Mouse (Mus musculus): Measurements from ENCODE around the gene Plekhg1.

Plekhg1 gene

DNA sequence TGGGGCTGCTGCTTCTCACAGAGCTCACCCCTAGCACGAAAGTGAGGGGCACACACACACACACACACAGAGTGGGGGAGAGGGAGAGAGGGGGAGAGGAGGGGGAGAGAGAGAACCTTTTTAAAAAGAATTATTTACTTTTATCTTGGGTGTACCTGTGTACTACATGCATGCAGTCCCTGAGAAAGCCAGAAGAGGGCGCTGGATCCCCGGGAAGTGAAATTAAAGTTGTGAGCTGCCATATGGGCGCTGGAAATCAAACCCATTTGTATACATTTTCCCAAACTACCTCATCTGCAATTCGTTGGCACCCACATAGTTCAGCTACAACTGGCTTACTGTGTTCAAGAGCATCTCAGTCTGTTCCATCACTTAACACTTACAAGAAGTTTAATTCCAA lies 218.4 kb downstream of the Plekhg1 start:
- no peak for DNase-seq (ENCODE audit: low spot score)

DNA sequence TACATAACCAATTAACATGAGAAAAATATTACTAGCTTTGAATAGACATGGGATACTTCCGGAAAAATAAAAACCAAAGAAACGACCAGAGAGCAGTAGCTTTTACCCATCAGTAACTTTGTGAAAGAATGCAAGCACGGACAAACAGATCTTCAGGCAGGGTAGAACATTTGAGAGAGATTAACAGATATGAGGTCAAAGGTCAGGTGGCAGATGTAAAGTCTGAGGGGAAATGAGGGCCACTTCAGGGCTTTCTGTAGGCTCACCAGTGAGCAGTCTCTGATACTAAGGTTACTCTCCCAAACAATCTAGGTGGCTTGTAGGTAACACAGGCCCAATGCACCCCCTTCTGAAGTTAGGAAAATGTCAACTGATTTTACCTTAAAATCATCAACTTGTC lies 228.9 kb downstream of the Plekhg1 start:
- no peak for DNase-seq (ENCODE audit: low spot score)

DNA sequence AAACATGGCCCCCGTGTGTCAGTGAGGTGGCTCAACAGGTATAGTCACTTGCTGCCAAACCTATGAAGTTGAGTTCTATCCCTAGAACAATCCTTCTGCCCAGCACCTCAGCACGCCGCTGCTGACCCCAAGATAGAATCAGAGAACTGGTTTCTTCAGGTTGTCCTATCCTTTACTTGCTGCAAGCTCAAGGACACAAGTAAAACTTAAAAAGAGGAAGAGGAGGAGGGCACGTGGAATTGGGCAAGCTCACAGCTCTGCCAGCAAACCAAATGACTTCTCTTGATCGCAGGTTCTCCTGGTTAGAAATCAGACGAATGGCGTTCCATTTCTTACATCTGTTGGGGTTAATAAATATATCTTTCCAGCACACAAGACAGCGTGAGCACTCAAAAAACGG lies 232.1 kb downstream of the Plekhg1 start:
- no peak for DNase-seq (ENCODE audit: low spot score)

DNA sequence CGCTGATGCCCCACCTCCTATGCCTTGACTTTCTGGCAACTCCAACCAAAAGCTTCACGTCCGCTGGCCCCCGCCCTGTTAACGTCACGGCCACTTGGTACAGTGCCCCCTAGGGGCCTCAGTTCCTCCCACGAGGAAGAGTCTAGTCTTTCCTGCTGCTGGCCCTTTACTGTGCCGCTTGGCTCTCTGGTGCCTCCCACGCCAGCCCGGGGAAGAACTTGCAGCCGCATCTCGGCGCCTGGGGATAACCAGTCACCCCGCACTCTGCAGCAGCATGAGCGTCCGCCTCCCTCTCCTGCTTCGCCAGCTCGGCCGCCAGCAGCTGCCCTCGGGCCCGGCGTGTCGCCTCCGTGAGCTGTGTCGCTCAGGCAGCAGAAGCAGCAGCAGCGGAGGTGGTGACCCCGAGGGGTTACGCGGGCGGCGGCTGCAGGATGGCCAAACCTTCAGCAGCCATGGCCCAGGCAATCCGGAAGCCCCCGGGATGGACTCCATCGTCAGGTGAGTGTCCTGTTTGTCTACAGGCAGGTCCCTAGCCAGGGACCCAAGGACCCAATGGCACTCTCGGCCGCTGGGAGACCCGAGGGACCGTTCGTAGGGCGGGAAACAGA lies 232.9 kb downstream of the Plekhg1 start, which contains the start of gene Mthfd1l:
Mthfd1l (plus strand) TSS at position 138 of the 608 bp plus-strand sequence.
- peak; percentile 80 for DNase-seq (ENCODE audit: low spot score)

DNA sequence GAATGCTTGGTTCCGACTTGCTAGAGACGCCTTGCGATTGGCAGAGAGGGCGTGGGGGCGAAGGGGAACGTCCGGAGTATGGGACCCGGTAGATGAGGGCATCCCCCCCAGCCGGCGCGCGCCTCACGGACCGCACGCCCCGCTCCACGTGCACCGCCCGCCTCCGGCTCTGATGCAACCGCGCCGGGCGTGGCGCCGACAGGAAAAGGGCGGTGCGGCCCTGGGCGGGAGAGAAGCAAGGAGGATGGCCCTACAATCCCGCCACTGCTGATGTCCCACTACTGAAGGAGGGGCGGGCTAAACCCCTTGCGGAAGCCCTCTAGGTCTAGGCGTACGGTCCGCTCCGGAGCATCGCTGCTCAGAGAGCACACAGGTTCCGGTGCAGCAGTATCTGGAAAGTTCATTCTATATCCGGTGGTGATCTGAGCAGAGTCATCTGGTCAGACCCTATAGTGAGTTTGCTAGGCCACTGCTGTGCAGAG lies 233.5 kb downstream of the Plekhg1 start:
- peak; percentile 93 for DNase-seq (ENCODE audit: low spot score)

DNA sequence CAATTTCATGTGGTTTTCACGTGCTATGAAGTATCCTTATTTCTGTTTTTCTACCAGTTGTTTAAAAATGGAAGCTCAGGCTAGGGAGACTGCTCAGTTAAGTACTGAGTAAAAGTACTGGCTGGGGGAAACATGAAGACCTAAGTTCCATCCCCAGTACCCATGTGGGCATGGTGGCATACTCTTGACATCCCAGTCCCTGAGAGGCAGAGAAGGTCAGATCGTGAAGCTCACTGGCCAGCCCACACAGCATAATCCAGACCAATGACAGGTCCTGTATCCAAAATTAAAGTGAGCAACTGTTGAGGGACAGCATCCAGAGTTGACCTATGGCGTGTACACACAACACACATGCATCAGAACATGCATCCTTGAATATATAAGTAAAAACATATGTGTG lies 234.2 kb downstream of the Plekhg1 start:
- DNase-seq (ENCODE audit: low spot score): no peak

DNA sequence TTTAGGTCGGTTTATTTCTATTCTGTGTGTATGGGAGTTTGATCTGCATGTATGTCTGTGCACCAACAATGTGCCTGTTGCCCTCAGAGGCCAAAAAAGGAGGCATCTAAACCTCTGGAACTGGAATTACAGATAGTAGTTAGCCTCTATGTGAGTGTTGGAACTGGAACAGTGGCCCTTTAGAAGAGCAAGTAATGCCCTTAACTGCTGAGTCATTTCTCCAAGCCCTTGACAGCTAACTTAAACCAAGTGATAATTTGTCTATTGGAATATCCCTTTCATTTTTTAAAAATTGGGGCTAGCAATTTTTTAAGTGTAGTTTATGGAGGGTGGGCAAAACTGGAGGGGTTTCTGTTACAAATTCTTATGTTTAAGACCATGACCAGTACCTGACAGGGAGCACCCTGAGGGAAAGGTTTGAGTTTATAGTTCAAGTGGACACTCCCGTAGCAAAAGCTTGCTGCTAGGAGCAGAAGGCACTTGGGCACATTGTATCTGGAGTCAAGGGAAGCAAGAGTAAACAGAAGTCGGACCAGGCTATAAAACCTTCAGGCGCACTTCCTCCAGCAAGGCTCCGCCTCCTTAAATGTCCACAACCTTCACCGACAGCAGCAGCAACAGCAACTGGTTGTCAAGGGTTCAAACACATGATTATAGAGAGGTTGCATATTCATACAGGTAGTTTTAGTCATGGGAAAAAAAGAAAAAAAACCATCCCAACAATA lies 235.9 kb downstream of the Plekhg1 start:
- no peak for DNase-seq (ENCODE audit: low spot score)

DNA sequence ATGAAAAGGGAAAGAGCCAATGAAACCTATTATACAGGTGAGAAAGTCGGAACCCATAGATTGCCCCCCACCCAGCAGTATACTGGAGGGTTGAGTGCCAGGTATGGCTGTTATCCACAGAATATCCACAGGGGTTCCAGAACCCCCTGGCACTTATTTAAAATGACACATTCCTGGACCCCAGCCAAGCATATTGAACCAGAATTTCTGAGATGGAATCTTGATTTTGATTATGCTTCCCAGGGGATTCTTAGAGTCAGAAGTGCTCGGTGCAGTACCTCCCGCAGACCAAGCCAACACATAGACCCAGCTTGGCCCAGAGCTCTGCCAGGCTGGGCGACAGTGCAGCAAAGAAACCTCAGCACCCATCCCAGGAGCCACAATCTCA lies 236.5 kb downstream of the Plekhg1 start:
- DNase-seq (ENCODE audit: low spot score): no peak

DNA sequence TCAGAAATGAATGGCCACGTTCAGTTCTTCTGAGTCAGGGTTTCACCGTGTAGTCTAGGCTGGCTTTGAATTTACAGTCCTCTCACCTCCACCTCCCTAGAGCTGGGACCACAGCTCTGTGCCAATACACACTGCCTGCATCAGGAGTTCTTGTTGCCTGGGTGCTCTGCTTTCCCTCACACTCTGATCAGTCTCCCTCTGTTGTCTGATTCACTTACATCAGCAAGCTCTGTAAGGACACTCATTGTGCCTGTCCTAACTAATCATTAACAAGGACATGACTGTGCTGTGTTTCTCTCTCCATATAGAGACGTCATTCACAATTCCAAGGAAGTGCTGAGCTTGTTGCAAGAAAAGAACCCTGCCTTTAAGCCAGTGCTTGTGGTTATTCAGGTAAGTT lies 238.2 kb downstream of the Plekhg1 start:
- no peak for DNase-seq (ENCODE audit: low spot score)

DNA sequence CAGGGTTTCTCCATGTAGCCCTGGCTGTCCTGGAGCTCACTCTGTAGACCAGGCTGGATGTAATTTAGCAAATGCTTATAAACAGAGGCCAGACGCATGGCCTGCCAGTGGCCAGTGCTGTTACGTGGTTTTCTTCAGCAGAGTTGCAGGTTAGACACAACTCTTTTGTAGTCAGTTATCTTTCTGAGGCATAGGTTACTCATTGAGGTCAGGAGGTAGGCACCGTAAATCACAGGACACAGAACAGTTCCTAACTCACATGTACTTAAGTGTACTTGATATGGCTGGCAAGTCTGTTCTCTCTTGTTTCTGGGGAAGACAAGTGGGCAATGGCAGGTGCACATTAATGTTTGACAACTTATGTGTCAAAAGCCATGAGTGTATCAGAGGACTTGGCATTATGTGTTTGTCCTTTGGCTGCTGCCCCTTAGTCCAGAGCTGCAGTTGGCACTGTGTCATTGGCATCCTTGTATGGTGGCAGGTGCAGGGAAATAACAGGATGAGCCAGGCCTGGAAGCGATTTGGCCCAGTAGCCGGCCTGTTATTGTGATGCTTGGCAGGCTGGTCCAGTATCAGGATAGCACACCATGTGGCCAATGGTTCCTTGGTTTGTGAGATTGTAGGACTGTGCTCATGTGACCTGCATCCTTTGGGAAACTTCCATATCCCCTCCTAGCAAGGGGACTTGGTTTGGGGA lies 238.8 kb downstream of the Plekhg1 start:
- DNase-seq (ENCODE audit: low spot score): no peak

DNA sequence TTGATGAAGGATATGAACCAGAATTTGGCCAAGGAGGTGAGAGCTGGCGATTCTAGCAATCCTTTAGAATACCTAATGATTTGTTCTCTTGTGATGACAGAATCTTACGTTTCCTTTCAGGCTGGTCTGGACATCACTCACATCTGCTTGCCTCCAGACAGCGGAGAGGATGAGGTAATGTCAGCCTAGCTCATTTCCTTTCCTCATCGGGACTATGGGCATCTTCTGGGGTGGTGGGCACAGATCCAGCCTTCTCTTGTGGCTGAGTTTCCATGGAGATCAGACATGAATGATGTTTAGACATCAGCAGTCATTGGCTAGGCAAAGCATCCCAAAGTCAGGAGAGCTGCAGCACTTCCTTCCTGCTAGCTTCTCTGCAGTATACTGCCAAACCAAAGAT lies 240.1 kb downstream of the Plekhg1 start:
- DNase-seq (ENCODE audit: low spot score): no peak

DNA sequence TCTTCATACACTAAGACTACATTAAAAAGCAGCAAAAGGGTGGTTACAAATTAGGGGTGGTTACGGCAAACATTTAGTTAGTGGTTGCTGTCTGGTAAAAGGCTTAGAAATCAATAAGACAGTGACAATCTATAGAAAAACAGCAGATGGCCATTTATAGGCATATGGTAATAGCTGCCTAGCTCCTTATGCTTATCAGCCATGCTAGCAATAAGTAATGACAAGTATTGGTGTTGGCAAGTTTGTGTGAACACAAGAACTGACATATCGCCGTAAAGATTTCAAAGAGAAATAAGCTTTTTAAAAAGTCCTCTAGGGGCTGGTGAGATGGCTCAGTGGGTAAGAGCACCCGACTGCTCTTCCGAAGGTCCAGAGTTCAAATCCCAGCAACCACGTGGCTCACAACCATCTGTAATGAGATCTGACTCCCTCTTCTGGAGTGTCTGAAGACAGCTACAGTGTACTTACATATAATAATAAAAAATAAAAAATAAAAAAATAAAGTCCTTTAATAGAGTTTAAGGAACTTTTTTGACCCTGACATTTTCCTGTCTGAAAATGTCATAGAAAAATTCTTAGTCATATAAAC lies 250.2 kb downstream of the Plekhg1 start:
- DNase-seq (ENCODE audit: low spot score): no peak

DNA sequence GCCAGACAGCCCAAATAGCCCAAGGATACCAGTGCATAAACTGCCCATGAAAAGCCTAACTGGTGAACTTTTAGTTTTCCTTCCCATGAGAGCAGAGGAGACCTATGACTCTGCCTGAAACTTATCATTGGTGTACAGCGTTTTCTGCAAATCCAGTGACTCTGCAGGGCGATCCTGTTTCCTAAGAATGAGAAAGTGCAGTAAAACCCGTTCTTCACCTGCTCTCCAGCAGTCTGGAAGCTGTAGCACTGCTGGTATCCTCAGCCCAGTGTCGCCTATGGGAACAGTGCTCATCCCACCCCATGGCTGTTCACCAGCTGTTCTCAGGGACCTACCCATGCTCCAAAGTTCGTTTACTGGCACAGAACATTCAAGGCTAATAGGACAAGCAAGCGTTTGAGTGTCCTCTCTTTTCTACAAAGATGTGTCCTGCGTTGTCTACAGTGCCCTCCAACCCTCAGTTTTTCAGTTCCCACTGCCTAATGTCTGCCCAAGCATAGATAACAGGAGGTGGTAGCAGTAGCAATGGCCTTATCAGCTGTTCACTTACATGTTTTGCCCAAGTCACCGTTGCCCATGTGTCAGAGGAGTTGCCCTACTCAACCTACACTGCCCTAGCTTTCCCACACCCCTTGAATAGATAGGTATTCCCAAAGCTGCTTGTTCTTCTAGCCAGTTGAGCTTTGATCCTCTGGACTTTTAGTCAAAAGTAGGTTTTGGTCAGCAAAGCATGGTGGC lies 253.4 kb downstream of the Plekhg1 start:
- no peak for DNase-seq (ENCODE audit: low spot score)

DNA sequence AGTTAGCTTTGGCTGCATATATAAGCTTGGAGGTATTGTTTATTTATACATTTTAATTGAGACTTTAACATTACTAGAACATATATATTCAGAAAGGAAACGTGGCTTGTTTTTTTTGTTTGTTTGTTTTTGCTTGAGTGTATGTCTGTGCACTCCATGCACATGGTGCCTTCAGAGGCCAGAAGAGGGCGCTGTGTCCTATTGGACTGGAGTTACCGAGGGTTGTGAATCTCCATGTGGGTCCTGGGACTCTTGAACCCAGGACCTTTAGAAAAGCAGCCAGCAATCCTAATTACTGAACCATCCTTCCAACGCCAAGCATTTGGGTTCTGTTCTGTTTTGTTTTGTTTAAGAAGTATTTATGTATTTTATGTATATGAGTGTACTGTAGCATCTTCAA lies 255.1 kb downstream of the Plekhg1 start:
- DNase-seq (ENCODE audit: low spot score): no peak

DNA sequence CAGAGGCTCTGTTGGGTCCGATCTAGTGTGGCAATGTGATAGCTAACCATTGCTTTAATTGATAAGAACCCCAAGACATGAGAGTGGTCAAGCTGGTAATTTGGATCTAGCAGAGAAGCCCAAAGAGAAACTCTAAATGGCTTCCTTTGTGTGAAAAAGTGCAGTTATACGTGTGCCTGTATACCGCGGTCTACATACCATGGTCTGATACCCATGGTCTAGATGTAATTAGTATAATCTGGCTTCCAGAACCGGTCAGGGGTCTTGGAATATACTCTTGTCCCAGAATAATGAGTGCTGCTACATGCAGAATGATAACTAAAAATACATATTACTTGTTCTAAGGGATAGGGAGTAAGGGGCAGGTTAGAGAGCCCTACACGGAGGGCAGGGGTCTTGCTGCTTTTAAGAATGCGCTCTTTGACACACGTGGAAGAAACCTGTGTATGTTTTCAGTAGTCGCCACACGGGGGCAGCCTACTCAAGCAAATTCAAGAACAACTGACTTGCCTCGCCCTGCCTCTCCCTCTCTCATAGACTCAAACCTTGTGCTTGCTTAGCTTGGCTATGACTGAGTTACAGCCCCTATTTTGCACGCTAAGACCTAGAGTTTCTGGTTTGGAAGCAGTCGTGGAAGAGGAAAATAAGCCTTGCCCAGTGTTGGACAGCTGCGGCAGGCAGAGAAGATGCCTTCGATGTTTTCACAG lies 256.2 kb downstream of the Plekhg1 start:
- DNase-seq (ENCODE audit: low spot score): peak; percentile 52

DNA sequence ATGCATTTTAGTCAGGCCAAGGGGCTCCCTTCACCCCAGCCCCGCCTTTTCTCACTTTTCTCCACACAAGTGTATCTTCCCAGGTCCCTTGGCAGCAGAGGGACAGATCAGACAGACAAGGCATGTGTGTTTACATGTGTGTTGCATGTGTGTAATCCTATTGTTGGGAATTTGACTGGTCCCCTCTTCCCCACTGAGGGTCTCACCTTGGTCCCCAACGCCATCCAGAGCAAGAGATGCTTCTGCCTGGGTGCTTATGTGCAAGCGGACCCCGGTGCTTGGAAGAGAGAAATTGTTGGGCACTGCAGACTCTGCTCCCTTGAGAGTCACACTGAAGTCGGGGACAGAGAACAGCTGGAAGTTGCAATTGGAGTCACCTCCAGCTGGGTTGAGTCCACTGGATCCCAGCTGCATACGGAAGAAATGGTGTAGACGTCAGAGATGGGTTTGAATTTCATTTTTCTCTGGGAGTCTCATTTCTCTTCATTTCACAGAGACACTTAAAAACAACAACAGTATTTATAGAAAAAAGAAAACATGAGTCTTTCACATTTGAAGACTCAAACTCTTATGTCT lies 257.8 kb downstream of the Plekhg1 start:
- no peak for DNase-seq (ENCODE audit: low spot score)

DNA sequence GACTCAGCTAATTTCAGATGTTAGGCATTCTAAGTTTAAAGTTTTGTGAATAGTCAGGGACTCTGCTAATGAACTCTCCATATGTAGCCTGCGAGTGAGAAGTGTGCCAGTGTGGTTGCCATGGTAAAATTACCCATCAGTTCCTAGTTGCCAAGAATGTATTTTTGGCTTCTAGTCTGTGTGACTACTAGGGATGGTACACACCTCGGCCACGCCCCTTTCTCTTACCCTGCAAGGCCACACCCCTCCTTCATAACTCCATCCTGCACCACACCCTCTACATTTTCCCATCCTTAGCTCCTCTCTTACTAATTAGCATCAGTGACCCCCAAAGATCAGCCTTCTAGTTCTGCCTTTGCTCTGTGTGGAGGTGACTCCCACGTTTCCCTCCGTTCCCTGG lies 262.5 kb downstream of the Plekhg1 start:
- DNase-seq (ENCODE audit: low spot score): no peak

DNA sequence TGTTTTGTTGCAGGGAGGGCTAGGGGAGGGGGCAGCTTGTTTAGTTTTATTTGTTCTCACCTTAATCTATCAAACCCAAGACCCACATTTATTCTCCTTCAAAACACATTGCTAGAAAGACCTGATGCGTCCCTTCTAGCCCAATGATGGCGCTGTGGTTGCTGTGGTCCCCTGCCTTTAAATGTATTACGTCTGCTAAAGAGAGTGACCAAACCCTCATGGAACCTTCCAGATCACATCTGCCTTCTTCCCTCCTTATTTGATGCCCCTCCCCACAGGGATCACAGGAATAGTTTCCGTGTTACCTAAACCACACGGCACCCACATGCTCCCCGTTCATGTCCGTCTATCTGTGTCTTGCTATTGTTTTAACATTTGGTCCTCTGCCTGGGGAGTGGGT lies 265.0 kb downstream of the Plekhg1 start:
- DNase-seq (ENCODE audit: low spot score): no peak

DNA sequence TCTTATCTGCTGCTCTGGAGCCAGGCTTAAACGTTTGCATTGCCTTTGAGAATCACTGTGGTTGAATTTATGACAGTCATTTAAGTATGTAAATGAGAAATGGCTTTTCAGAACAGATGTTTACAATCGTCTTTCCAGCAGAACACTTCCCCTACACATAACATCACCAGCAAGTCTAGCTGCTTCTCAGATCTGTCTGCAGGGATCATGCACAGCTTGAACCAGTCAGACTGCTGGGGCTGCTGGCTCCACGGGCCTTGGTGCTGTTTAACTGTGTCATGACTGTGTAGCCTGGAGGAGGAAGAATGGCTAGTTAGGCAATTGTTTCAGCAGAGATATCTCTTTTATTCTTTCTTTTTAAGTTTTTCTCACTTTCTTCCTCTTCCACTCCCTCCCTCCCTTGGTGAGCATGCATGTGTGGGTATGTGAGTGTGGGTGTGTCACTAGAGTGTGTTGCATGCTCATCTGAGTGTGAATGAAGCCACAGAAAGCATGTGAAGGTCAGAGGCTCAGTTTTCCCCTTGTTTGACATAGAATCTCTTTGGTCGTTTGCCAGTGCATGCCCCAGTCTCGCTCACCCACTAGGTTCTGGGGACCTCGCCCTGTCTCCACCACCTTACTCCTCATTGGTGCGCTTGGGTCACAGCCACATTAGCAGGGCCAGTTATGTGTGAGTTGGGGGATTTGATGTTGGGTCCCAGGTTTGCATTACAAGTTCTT lies 266.3 kb downstream of the Plekhg1 start:
- DNase-seq (ENCODE audit: low spot score): no peak
